Mouse (Mus musculus): ENCODE results near the gene Cabp4. TPM values are rescaled to one million over a fixed set of nuclear protein-coding genes. Genes with fewer than 3 reads are reported as not detected.
A peak's percentile ranks its signal among the peaks of the same experiment; 100 is the strongest.

Cabp4 gene
- polyA plus RNA-seq (2015; fragmentation: Nextera tagmentation; extraction: Ambion mirVana) = 0.22 and 0.28 TPM in 2 replicates

- peaks cover 11% of the 10 kb centered on the region for H3K4me1 ChIP-seq
- H3K9ac ChIP-seq = no peak within 1 kb of the TSS
- H3K27me3 ChIP-seq (replicated peaks) = no peaks in the 10 kb centered on the region
- H3K27ac ChIP-seq = no peak within 1 kb of the TSS
- H3K4me3 ChIP-seq = no peak within 1 kb of the TSS
- no peak for ATAC-seq (replicated peaks)
- H3K36me3 ChIP-seq (replicated peaks) = no peaks in the 10 kb centered on the region
- WGBS = 83% methylated on average over 7 of the region's 7 CpGs
- H3K9me3 ChIP-seq = no peaks in the 10 kb centered on the region
- H3K4me2 ChIP-seq = no peak within 1 kb of the TSS
These were observed at the start of gene Cabp4 for GRCm38 (mm10) chr19:4143759-4144268. Gene Cabp4 (minus strand): TSS chr19:4144033.

- H3K27me3 ChIP-seq (replicated peaks) = no peaks in the 10 kb centered on the region
- H3K27ac ChIP-seq = peak overlapping the region; percentile 84; the same call in 1 of the 2 replicates
- peak overlapping the region; percentile 70 for H3K4me3 ChIP-seq
- WGBS = 55% methylated on average over 6 of the region's 6 CpGs
- H3K36me3 ChIP-seq (replicated peaks) = peaks cover 28% of the 10 kb centered on the region
- peaks cover 24% of the 10 kb centered on the region for H3K4me1 ChIP-seq
- H3K9me3 ChIP-seq = no peaks in the 10 kb centered on the region
- H3K9ac ChIP-seq = peak overlapping the region; percentile 88
- peak overlapping the region; percentile 93 for H3K4me2 ChIP-seq
- ATAC-seq (replicated peaks) = no peak
These were observed 49.3 kb upstream of the Cabp4 start for GRCm38 (mm10) chr19:4193129-4193528.

GRCm38 (mm10) chr19:4192251-4192985 lies 48.6 kb upstream of the Cabp4 start:
- Histone ChIP-seq H3K9me3 (no peaks in the 10 kb centered on the region), H3K4me1 (peaks cover 24% of the 10 kb centered on the region), H3K36me3 (replicated peaks) (peaks cover 28% of the 10 kb centered on the region), H3K4me3 (peak overlapping the region; percentile 70), H3K27me3 (replicated peaks) (no peaks in the 10 kb centered on the region), H3K4me2 (peak overlapping the region; percentile 93), H3K9ac (peak overlapping the region; percentile 88), H3K27ac (peak overlapping the region; percentile 84)
- peak; percentile 44 for ATAC-seq (replicated peaks)
- under 1% methylated on average over 50 of the region's 52 CpGs for WGBS

- peak within 1 kb of the TSS; percentile 88 for H3K9ac ChIP-seq
- peaks cover 24% of the 10 kb centered on the region for H3K4me1 ChIP-seq
- 6% methylated on average over 42 of the region's 47 CpGs for WGBS
- peak within 1 kb of the TSS; percentile 84 for H3K27ac ChIP-seq
- peak within 1 kb of the TSS; percentile 93 for H3K4me2 ChIP-seq
- H3K36me3 ChIP-seq (replicated peaks) = peaks cover 26% of the 10 kb centered on the region
- peak; percentile 90 for ATAC-seq (replicated peaks)
- no peaks in the 10 kb centered on the region for H3K27me3 ChIP-seq (replicated peaks)
- no peaks in the 10 kb centered on the region for H3K9me3 ChIP-seq
- H3K4me3 ChIP-seq = peak within 1 kb of the TSS; percentile 70
These were observed 47.9 kb upstream of the Cabp4 start, which contains the start of gene Ppp1ca for GRCm38 (mm10) chr19:4191528-4192250. Gene Ppp1ca (plus strand): TSS chr19:4192065.

- 70% methylated on average over 4 of the region's 4 CpGs for WGBS
- Histone ChIP-seq H3K9me3 (no peaks in the 10 kb centered on the region), H3K36me3 (replicated peaks) (peaks cover 18% of the 10 kb centered on the region), H3K9ac (peak within 1 kb of the TSS; percentile 88), H3K4me3 (peak within 1 kb of the TSS; percentile 70), H3K27me3 (replicated peaks) (no peaks in the 10 kb centered on the region), H3K27ac (peak within 1 kb of the TSS; percentile 84), H3K4me2 (peak within 1 kb of the TSS; percentile 93), H3K4me1 (peaks cover 19% of the 10 kb centered on the region)
- ATAC-seq (replicated peaks) = 0 out of 2 replicates have a peak, but pooled peaks have one; percentile 6
These were observed 47.0 kb upstream of the Cabp4 start, which contains the start of gene Tbc1d10c for GRCm38 (mm10) chr19:4190831-4191334. Gene Tbc1d10c (minus strand): TSS chr19:4191284.

- Histone ChIP-seq H3K4me2 (no peak overlapping the region), H3K9ac (no peak overlapping the region), H3K9me3 (no peaks in the 10 kb centered on the region), H3K27ac (no peak overlapping the region), H3K27me3 (replicated peaks) (no peaks in the 10 kb centered on the region), H3K4me3 (no peak overlapping the region), H3K4me1 (peaks cover 14% of the 10 kb centered on the region), H3K36me3 (replicated peaks) (peaks cover 2% of the 10 kb centered on the region)
- ATAC-seq (replicated peaks) = no peak
- 89% methylated on average over 12 of the region's 12 CpGs for WGBS
These were observed 45.3 kb upstream of the Cabp4 start for GRCm38 (mm10) chr19:4189051-4189620.

- Histone ChIP-seq H3K36me3 (replicated peaks) (no peaks in the 10 kb centered on the region), H3K4me1 (peaks cover 2% of the 10 kb centered on the region; the same call in 1 of the 2 replicates), H3K9ac (no peak overlapping the region), H3K27me3 (replicated peaks) (no peaks in the 10 kb centered on the region), H3K4me3 (no peak overlapping the region), H3K9me3 (no peaks in the 10 kb centered on the region), H3K4me2 (no peak overlapping the region), H3K27ac (no peak overlapping the region)
- ATAC-seq (replicated peaks) = no peak
- WGBS = 75% methylated on average over 3 of the region's 3 CpGs
These were observed 43.5 kb upstream of the Cabp4 start for GRCm38 (mm10) chr19:4187303-4187702.

GRCm38 (mm10) chr19:4184976-4185975 lies 41.4 kb upstream of the Cabp4 start:
- no peaks in the 10 kb centered on the region for H3K27me3 ChIP-seq (replicated peaks)
- H3K27ac ChIP-seq = no peak overlapping the region
- H3K36me3 ChIP-seq (replicated peaks) = no peaks in the 10 kb centered on the region
- H3K4me2 ChIP-seq = no peak overlapping the region
- H3K9ac ChIP-seq = no peak overlapping the region
- ATAC-seq (replicated peaks) = no peak
- H3K9me3 ChIP-seq = no peaks in the 10 kb centered on the region
- WGBS = 59% methylated on average over 15 of the region's 15 CpGs
- H3K4me1 ChIP-seq = peaks cover 9% of the 10 kb centered on the region
- H3K4me3 ChIP-seq = no peak overlapping the region

- Histone ChIP-seq H3K9ac (no peak overlapping the region), H3K4me3 (no peak overlapping the region), H3K4me2 (no peak overlapping the region), H3K36me3 (replicated peaks) (no peaks in the 10 kb centered on the region), H3K27me3 (replicated peaks) (no peaks in the 10 kb centered on the region), H3K9me3 (no peaks in the 10 kb centered on the region), H3K4me1 (peaks cover 9% of the 10 kb centered on the region), H3K27ac (no peak overlapping the region)
- 78% methylated on average over 2 of the region's 2 CpGs for WGBS
- ATAC-seq (replicated peaks) = no peak
These were observed 39.9 kb upstream of the Cabp4 start for GRCm38 (mm10) chr19:4183689-4184088.

GRCm38 (mm10) chr19:4181892-4182291 lies 38.1 kb upstream of the Cabp4 start:
- no peaks in the 10 kb centered on the region for H3K9me3 ChIP-seq
- no peak overlapping the region for H3K9ac ChIP-seq
- H3K4me1 ChIP-seq = peaks cover 9% of the 10 kb centered on the region
- H3K27me3 ChIP-seq (replicated peaks) = 0 out of 2 replicates have a peak, but pooled peaks cover 2% of the 10 kb centered on the region
- no peaks in the 10 kb centered on the region for H3K36me3 ChIP-seq (replicated peaks)
- H3K4me2 ChIP-seq = no peak overlapping the region
- ATAC-seq (replicated peaks) = no peak; the same call in 1 of the 2 replicates
- H3K4me3 ChIP-seq = no peak overlapping the region
- WGBS = 43% methylated on average over 3 of the region's 3 CpGs
- no peak overlapping the region for H3K27ac ChIP-seq

- H3K9me3 ChIP-seq = no peaks in the 10 kb centered on the region
- 0 out of 2 replicates have a peak, but pooled peaks cover 2% of the 10 kb centered on the region for H3K27me3 ChIP-seq (replicated peaks)
- H3K4me3 ChIP-seq = no peak overlapping the region
- H3K9ac ChIP-seq = no peak overlapping the region
- no peak for ATAC-seq (replicated peaks)
- peaks cover 12% of the 10 kb centered on the region for H3K4me1 ChIP-seq
- no peaks in the 10 kb centered on the region for H3K36me3 ChIP-seq (replicated peaks)
- H3K27ac ChIP-seq = no peak overlapping the region
- no peak overlapping the region for H3K4me2 ChIP-seq
- 87% methylated on average over 7 of the region's 7 CpGs for WGBS
These were observed 36.6 kb upstream of the Cabp4 start for GRCm38 (mm10) chr19:4180411-4180810.

All from midbrain, embryonic 15.5 days (tissue).